Mouse (Mus musculus) right cerebral cortex, adult 18-20 months (tissue): ENCODE data around the gene Tmem8.
"Not testable (repeated sequence)": the region's sequence is repeated elsewhere in the genome, so short reads cannot be mapped to it uniquely, and the experiment has no call there.

Experiments
- DNase-seq: peaks from one replicate; pipeline ENCODE4 v3.0.0; 2022; ENCODE audit warnings: mixed read lengths

The Tmem8 gene

DNA sequence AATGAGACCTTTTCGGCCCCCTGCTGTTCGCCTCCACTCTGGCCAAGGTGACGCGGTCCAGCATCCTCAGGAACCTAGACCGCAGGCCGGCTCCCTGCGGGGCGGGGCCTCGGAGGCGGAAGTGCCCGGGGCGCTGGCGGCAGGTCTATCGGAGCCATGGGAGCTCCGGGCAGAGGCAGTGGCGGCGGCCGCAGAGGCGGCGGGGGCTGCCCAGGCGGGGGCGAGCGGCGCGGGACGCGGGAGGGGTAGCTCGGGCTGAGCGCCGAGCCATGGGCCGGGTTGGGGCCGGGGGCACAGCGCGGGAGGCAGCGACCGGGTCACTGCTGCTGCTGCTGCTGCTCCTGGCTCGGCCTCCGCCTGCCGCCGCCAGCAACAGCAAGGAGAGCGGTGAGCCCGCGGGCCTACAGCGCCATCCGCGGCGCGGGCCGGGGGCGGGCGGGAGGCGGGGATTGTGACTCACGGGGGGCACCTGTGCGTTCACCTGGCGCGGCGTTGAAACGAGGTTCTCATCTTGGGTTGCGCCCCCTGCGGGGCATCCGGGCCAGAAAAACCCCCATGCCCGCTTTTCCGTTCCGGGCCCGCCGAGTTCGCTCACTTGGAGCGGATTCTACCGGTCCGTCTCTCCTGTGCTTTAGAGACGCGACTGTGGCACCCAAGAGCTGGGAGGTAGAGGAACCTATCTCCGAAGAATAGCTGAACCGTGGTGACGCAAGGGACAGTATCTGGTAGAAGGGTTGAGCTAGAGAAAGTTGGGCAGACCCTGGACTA is at the start of gene Tmem8:
TSS of gene Tmem8 (plus strand) at position 119 of the 768 bp plus-strand sequence.
- DNase-seq, result peak; percentile 72

GRCm38 (mm10) chr17:26064916-26065315 is 48.2 kb upstream of the Tmem8 start:
- DNase-seq, result no peak

GRCm38 (mm10) chr17:26066488-26067020 is 46.5 kb upstream of the Tmem8 start:
- no peak for DNase-seq

DNA sequence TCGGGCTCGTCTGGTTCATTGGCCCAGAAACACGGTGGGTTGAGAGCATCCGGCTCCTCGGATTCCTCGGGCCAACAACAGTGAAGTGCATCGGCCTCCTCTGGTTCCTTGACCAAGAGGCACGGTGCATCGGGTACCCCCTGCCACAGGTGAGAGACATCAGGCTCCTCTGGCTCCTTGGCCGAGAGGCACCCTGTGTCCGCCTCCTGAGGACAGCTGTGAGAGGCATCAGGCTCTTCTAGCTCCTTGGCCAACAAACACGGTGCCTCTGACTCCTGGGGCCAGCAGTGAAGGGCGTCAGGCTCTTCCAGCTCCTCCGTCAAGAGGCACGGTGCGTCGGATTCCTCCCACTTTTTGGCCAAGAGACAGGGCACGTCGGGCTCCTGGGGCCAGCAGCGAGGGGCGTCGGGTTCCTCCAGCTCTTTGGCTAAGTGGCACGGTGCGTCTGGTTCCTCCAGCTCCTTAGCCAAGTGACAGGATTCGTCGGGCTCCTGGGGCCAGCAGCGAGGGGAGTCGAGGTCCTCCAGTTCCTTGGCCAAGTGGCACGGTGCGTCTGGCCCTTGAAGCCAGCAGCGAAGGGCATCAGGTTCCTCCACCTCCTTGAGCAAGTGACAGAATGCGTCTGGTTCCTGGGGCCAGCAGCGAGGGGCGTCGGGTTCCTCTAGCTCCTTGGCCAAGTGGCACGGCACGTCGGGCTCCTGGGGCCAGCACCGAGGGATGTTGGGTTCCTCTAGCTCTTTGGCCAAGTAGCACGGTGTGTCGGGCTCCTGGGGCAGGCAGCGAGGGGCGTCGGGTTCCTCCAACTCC is 44.9 kb upstream of the Tmem8 start:
- DNase-seq, result no peak

GRCm38 (mm10) chr17:26068831-26069739 is 44.0 kb upstream of the Tmem8 start, which contains the start of gene Rab11fip3:
Gene Rab11fip3, minus strand, starts transcription at chr17:26069555.
- DNase-seq, result peak; percentile 85

DNA sequence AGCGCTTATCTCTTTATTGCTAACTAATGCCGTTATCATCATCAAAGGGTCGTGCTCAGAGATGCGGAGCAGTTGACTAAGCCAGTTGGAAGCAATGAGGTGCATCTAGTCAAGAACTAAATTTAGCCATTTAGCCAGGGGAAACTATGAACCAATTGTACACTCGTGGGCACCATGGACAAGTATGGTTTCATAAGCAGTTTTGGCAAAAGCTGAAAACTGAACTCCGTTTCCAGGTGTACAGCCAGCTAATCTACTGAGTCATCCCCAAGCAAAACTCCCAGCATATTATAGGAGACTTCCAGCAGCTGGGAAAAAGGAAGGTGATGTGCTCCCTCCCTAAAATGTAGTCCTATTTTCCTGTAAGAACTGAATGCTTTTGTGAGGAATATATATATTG is 43.0 kb upstream of the Tmem8 start:
- DNase-seq, result no peak

- peak; percentile 86 for DNase-seq
Observed at GRCm38 (mm10) chr17:26075246-26075645, 37.9 kb upstream of the Tmem8 start.

- no peak for DNase-seq
Observed at GRCm38 (mm10) chr17:26078851-26079250, 34.2 kb upstream of the Tmem8 start.

- DNase-seq, result no peak
Observed at GRCm38 (mm10) chr17:26080867-26081266, 32.2 kb upstream of the Tmem8 start.

- no peak for DNase-seq
Observed at GRCm38 (mm10) chr17:26087059-26087564, 26.0 kb upstream of the Tmem8 start.

GRCm38 (mm10) chr17:26089905-26090632 is 23.0 kb upstream of the Tmem8 start, which contains the start of gene Decr2:
Gene Decr2, minus strand, starts transcription at chr17:26090337.
- DNase-seq, result peak; percentile 89

DNA sequence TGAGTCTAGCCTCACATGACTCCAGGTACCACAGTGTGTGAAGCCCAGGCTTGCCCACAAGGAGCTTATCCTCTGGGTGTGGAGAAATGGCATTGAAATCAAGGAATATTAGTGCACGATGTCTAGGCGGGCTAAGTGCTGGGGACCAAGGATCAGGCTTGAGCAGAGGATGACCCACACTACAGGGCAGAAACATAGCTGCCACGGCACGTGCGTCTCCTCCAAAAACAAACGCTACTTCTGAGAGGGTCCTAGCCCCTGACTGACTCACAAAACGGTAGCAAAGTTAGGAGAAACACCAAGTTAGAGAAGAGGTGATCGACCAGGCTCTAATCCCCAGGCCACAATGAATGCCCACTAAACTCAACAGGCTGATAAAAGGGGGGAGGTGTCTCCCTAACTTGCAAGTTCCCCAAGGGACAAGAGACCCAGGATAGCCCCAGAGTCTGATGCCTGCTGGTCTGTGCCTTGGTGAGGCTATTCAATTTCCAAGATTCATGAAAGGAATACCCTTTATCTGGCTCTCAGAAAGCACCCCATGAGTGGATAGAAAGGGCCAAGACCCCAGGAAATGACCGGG is 18.5 kb upstream of the Tmem8 start:
- no peak for DNase-seq

DNA sequence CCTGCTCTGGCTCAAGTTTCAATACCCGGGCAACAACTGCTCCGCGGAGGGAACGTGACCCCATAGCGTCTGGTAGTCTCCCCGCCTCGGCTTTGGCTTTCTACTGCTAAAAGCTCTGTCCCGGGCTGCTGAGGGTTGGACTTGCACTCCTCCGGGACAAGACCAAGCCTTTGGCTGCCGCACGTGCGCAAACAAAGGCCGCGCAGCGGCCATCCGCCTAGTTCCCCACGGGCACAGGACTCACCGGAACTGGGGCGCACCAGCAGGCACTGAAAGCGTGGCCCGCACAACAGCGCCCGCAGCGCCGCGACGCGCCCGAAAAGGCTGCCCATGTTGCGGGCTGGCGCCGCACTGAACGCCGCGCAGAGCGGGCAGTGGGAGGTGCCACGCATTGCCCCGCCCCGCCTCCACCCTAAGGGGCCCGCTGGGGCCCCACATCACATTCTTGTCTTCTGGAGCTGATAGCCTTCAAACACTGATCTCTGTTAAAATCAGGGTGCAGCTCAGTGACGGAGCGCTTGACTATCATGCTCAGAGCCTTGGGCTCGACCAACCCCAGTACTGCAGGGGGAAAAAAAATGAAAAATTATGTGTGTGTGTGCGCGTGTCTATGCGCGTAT is 17.9 kb upstream of the Tmem8 start, which contains the start of gene Nme4:
TSS of gene Nme4 (minus strand) at position 482 of the 620 bp plus-strand sequence.
- peak; percentile 76 for DNase-seq

- DNase-seq, result no peak
Observed at GRCm38 (mm10) chr17:26098461-26098860, 14.6 kb upstream of the Tmem8 start.

DNA sequence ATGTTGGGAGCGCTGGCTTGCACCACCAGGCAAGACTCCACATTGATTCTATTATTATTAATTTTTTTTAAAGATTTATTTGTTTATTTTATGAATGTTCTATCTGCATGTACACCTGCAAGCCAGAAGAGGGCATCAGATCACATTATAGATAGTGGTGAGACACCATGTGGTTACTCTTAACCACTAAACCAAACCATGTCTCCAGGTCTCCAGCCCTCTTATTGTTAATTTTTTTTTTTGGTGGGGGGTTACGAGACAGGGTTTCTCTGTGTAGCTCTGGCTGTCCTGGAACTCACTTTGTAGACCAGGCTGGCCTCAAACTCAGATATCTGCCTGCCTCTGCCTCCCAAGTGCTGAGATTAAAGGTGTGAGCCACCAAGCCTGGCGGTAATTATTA is 13.8 kb upstream of the Tmem8 start:
- not testable (repeated sequence) for DNase-seq

- DNase-seq, result no peak
Observed at GRCm38 (mm10) chr17:26100166-26100565, 12.9 kb upstream of the Tmem8 start.

DNA sequence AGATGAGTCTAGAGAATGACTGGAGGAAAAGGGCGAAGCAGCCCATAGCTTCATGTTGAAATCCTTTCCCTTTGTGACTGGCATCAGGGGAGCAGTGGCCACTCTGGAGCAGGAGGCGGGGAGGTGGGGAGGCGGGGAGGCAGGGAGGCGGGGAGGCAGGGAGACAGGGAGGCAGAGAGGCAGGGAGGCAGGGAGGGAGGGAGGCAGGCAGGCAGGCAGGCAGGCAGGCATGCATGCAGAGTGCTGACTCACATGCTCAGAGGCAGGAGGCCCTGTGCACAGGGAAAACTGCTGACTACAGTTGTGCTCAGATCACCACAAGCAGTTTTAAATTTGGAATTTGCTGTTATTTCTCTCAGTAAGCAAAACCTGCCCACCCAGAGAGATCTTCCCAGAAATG is 11.6 kb upstream of the Tmem8 start:
- peak; percentile 60 for DNase-seq

GRCm38 (mm10) chr17:26105619-26106018 is 7.5 kb upstream of the Tmem8 start:
- no peak for DNase-seq

DNA sequence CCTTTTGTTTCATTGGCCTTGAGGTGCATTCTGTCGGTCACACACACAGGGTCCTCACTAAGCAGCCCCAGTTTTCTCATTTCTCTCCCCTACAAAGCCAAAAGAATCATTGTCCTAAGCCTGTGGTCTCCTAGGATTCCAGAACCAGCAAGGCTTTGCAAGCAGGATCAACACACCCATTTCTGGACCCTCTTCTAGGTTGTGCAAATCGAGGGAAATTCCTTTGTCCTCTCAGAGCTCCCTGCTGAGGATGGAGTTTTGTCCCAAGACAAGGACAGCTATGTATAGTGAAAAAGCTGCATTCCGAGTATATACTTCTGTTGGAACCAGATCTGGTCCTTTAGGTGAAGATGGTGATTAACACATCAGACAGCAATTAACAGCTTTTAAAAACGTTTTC is 2.9 kb upstream of the Tmem8 start:
- no peak for DNase-seq

- DNase-seq, result no peak
Observed at GRCm38 (mm10) chr17:26111024-26111423, 2.1 kb upstream of the Tmem8 start.

DNA sequence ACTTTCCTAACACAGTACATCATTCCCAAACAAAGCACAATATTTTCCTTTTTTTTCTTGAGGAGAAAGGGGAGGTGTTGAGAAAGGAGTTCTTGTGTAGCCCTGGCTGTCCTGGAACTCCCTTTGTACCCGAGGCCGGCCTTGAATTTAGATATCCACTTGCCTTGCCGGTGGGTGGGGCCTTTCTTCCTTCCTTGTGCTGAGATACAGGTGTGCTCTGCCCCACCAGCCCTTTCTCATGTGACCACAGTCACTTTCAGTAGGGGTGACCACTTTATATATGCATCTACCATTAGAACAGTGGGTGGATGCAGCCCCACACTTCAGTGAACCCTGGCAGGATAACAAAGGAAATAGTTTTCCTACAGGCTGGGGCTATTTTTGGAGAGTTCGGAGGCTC is 1.4 kb upstream of the Tmem8 start:
- DNase-seq, result no peak
